Mouse (Mus musculus) heart, adult 11 months (tissue): ENCODE measurements around the gene Polr3g.
"Not testable (repeated sequence)": the region's sequence is repeated elsewhere in the genome, so short reads cannot be mapped to it uniquely, and the experiment has no call there.

Experiments
- DNase-seq: peaks from one replicate; pipeline ENCODE4 v3.0.0; 2022

Polr3g gene

DNA sequence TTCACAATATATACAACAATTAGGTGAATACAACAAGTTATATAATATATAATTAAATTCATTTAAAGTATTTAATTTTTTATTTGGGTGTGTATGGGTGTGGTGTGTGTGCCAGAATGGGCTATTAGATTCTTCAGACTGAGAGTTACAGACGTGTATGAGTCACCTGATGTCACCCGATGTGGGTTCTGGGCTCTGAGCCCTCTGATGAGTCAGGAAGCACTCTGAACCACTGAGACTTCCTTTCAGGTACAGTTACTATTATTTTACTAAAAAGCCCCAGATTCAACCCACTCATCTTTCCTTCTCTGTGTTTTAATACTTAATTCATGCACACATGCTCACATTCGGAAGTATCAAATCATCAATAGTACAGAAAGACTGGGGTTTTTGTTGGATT lies 25.9 kb downstream of the Polr3g start:
- no peak for DNase-seq

DNA sequence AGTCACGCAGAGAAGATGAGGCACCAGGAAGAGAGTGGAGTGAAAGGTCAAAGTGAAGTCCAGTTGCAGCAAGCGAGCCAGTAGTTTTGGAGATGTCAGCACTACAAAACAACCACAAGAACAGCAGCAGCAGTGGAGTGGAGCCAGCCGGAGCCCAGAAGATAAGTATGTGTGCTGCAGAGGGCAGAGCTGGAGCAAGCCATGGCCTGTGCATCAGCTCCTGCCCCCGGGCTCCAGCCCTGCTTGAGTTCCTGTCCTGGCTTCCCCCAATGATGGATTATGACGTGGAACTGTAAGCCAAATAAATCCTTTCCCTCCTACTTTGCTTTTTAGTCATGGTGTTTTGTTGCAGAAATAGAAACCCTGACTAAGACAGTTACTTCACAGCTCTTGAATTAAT lies 26.6 kb downstream of the Polr3g start:
- peak; percentile 58 for DNase-seq

DNA sequence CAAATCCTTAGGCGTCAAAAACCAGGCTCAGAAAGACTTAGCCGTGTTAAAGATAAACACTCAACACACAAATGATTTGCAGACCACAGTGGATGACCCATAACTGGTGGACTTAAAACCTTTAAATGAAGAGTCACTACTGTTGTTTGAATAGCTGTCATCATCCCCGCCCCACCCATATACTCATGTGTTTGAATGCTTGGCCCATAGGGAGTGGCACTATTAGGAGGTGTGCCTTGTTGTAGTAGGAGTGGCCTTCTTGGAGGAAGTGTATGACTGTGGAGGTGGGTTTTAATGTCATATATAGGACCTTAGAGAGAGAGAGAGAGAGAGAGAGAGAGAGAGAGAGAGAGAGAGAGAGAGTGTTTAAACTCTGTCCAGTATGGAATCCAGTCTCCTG lies 27.7 kb downstream of the Polr3g start:
- no peak for DNase-seq

DNA sequence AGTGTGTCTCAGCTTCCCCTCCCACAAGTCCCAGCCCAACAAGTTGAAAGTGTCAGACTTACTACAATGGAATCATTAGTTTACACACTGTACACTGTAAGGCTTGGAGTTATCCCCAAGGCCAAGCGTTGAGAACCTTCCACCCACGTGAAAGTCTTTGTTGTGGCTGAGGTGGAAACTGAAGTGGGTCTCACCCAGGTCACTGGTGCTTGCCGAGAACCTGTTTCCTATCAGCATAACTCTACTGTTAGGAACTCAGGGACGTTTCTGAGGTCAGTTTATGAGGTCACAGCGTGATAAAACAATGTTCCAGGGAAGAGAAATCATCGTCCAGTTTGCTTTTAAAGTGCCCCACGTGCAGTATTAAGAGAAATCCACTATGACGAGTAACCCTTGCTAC lies 35.5 kb downstream of the Polr3g start:
- DNase-seq, result peak; percentile 55

DNA sequence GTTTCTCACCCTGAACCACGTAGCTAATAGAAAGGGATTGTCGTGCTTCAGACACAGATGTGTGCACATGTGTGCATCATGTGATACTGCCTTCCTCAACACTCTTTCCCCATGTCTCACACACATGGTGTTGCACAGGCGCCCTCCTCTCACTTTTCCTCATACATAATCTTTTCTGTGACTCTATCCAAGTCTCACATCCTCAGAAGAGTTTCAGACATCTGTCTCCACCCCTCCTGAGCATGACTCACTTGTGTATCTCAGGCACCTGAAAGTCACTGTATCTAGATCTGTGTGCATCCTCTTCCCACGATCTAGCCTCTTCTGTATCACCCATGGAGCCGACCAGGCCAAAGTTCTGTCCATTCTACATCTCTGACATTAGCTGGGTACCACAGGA lies 43.1 kb downstream of the Polr3g start:
- DNase-seq, result peak; percentile 48

DNA sequence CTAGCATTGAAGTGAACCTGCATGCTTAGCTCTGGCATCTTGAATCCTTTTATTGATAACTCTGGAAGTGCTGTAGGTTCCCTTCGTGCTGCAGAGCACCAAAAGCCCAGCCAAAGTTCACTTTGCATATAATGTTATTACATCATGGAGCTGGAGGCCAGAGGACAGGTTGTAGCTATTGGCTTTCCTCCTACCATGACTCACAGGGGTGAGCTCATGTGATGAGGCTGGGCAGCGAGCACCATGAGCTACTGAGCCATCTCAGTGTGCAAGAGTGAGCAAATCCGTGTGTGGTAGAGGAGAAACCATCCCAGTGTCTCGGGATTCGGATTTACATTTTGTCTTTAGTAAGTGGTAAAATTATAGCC lies 46.5 kb downstream of the Polr3g start:
- DNase-seq, result peak; percentile 81

DNA sequence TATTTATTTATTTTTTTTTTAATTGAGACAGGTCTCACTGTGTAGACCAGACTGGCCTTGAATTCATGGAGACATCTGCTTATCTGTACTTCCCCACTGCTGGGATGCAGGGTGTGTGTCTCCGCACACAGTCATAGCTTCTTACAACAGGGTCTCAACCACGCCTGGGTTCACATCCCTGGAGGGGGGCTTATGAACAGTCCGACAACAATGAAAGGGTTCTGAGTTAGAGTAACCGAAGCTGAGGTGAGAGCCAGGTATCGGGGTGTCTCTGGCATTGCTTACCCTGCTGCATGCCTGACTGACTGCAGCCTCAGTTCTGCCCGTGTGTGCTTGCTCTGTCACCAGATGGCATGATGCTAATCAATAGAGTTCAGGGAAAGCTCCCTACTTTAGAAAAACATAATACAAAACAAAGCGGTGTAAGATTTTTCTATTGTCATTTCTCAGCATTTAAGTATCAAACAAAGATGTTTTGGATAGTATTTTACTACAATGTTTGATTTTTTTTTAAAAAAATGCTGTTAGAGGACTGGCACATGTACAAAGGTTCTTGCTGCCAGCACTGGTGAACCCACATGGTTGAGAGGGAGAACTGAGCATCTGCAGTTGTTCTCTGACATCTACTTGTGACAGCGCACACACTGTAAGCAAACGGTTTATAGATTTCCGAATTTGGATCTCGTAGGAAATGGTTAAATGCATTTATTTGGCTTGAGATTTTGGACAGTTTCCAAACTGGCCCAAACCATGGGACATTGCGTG lies 47.1 kb downstream of the Polr3g start:
- peak; percentile 74 for DNase-seq

DNA sequence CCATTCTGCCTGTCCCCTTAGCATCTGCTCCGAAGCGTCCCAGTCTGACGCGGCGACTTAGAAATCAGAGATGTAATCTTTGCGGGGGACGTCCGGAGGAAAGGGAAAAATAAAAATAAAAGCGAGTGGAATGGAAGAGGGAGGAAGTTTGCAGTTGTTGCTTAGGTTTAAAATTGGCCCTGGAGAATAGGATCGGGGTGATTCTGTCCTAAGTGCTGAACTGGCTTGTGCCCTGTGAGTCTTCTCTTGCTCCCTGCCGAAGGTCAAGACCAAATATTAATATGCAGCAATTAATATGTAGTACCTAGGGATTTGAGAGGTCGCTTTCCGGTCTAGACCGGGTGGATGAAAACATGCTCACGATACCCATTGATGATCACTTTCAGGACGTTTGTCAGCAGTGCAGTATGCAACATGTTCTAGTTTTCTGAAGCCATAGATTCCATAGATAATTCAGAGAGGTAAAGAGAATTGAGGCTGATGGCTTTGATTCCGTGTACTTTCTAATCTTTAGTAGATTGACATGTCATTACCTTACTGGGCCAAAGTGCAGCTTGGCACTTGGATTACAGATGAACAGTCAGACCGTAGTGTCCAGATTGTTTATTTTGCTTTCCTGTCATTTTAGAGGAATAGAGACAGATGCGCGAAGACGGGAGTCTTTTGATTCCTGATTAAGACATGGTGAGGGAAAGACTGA lies 52.6 kb downstream of the Polr3g start:
- peak; percentile 15 for DNase-seq

DNA sequence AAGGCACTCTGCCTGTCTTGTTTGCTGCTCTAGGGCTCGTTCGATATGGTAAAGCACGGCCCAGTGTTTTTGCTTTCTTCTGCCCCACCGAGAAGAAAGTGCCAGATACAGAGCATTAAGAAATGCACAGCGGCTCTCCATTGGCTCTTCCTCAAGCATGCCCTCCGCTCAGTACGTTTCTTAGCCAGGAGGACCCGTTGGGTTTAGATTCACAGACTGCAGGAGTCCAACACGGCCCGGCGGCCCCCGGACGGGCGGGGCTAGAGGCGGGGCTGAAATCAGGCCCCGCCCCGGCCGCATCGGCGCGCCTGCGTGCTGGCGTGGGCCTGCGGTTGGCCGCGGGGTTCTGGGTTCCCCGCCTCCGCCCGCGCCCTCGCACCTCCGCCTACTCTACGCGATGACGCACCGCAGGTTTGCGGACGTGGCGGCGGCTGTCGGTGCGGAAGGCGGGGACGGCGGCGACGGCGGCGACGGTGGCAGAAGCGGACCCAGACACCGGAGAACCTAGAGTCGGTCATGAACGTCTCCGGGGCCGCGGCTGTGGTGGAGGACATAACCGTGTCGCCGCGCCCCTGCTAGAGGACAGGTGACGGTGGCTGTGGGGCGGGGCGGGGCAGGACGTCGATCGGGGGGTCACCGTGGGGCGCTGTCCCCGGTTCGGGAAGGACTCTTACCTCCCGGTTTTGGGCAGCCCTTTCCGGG lies 53.3 kb downstream of the Polr3g start, which contains the start of gene Lysmd3:
Gene Lysmd3, plus strand, starts transcription at position 313 of the 702 bp plus-strand sequence.
- DNase-seq, result peak; percentile 99

DNA sequence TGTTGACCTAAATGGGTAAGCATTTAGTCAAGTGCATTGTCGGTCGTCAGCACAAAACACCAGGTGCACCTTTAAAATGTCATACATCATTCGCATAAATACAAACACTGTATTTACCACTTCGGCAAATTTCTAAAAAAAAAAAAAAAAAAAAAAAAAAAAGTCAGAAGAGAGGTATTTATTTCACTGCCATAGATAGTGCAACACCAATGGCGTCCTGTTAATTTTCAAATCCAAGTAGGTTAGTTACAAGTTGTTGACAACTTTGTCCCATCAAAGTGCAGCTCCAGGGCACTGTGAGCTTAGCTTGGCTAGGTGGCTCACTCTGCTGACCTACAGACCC lies 53.8 kb downstream of the Polr3g start:
- DNase-seq, result no peak

DNA sequence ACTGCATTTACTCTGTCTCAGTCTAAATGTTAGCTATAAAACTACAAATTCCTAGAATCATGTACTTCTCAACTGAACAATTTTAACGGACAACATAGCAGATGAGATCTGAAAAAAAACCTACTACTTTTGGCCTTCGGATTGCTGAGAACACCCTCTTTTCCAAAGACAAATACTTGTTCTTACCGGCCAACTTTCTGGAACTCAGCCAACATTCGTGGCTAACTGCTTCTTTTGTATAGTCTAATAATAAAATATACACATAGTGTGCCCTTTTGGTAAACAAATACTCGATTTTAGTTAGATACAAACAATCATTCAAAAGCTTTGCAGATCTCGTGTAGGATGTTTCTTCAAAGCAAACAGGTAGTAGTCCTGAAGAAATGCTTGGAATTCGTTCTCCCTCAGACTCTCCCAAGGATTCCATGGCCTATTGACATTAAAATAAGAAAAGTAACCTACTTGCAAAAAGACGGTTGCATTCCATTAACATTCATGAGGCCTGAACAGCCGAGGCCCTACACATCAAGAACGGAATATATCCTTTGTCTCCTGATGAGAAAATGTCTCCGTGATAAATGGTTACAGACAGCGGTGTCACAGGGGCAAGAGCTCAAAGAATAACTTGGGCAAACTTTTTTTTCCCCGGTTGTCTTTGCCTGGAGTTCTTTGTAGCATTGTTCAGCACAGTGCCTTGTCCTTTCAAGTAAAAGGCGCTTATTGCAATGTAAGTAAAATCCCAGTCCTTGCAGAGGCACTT lies 54.5 kb downstream of the Polr3g start:
- peak; percentile 81 for DNase-seq

DNA sequence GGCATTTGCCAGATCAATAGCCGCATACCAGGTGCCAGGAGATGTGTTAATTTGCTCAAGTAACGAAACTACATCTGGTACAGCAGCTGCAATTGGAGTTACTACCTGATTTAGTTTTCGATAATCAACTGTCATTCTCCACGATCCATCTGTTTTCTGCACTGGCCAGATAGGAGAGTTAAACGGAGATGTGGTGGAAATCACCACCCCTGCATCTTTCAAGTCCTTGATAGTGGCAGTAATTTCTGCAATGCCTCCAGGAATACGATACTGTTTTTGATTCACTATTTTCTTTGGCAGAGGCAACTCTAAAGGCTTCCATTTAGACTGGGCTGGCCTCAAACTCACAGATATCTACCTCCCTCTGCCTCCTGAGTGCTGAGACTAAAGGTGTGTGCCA lies 60.4 kb downstream of the Polr3g start:
- DNase-seq, result not testable (repeated sequence)

DNA sequence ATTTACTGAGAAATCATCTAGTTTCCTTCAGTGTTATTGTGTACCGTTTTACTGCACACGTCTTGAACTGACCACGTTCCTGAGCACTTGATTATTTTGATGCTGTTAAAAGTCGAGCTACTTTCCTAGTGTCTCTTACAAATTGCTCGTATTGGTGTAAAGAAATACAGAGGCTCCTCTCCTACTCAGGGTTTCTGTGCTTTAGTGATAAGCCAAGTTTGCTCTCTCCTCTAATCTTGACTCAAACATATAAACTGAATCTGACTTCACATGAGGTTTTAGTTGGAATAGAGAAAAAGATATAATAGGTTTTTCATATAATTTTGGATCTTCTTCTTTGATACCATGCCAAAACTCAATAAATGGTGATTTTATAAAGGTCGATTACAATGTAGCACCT lies 64.5 kb downstream of the Polr3g start:
- no peak for DNase-seq

DNA sequence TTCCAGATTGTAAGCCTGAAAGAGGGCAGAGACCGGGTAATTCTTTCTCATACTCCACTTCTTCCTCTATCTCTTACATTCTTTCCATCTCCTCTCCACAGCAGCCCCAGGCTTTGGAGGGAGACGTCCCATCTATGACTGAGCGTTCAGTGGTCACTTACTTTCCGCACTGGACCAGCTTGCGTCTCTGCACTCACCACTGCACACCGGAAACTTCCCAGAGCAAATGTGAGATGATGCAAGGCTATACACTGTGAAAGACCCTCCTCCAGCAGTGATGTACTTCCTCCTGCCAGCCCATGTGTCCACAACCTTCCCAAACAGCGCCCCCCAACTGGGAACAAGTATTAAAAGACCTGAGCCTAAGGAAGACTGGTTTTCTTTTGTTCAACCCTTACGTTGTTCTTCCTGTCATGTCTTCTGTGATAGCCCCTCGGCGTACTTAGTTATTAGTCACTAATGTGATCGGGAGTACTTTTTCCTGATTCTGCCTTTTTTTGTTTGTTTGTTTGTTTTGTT lies 66.7 kb downstream of the Polr3g start:
- no peak for DNase-seq

DNA sequence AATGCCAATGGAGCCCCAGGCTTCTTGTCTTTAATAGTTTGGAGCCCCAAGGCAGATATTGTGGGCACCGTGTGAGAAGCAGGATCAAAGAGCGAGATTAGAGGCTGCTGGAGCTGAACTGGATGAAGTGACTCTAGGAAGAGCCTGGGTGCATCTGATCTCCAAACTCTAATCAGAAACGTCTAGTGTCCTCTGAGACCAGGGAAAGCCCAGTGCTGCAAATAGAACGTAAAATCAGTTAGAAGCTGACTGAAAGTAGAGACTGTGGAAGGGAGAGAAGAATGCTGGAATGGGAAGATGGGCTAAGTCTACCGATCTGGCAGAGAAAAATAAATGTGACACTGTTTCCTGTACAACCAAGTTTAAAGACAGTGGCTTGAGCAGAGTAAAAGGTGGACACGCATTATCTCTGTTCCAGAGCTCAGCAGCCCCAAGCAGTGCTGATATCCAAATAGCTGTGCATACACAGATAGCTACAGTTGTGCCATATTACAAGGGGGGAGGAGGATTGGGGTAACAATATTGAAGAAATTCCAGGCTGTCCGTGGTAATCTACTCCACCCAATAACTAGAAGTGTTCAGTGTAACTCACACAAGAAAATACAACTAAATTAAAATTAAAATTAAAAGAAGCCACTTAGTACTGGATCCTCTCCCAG lies 68.2 kb downstream of the Polr3g start:
- no peak for DNase-seq

DNA sequence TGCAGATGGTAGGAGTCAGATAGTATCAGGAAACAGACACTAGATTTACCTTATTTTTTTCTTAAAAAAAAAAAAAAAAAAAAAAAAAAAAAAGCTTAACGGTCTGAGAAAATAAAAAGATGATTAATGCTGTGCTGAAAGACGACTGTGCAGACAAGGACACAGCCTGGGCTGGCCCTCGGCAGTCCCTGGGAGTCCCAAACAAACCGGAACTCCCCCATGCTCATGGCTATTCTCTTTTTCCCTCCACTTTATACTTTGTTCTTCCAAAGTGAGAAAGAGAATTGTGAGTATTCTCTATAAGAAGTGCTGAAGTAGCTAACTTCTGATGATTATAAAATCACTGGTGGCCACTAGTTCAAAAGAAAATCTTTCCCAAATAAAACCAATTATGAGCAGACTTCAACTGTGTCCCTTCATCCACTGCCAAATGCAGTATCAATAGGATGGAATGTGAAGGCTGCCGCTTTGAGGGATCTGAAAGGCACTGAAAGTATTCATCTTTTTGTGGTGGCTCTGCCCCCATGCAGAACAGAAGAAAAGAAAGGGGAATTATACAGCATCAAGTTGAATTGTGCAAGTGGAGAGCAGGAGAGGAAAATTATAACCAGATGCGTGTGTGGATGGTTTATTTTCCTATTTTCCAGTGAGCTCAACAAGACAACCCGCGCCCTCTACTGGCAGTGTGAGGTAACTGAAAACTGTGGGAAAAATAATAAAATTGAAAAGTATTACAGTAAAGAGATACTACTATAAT lies 69.3 kb downstream of the Polr3g start:
- peak; percentile 52 for DNase-seq

DNA sequence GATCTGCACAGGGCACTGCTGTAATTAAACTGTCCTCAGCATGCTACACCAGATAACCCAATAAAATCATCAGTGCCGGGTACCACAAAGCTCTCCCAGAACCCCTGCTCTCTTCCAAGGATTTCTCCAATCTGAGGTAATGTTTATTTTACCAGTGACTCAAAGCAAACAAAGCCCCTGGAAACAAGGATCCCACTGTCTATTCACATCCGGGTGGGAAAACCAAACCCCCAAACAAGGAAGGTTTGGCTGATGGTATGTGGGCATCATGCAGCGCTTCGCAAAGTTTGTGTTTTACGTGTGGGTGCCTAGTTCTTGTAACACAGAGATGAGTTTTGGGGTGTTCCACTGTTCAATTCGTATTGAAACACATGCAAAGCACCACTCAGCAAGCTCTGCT lies 69.9 kb downstream of the Polr3g start:
- peak; percentile 55 for DNase-seq

DNA sequence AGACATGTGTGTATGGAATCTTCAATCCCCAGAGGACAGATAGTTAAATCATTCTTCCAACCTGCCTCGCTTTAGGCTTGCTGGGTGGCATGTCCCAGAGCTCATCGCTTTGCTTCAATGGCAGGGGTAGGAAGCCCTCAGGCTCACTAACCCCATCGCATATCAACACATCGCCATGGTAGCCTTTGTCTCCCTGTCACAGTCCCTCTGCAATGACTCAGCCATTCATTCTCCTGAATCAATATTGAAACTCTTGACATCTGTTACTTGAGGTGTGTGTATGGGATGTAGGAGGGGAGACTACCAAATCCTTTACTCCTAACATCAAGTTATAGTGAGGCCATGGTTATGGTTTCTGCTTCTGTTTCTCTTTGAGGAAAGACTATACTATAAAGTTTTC lies 71.2 kb downstream of the Polr3g start:
- no peak for DNase-seq

DNA sequence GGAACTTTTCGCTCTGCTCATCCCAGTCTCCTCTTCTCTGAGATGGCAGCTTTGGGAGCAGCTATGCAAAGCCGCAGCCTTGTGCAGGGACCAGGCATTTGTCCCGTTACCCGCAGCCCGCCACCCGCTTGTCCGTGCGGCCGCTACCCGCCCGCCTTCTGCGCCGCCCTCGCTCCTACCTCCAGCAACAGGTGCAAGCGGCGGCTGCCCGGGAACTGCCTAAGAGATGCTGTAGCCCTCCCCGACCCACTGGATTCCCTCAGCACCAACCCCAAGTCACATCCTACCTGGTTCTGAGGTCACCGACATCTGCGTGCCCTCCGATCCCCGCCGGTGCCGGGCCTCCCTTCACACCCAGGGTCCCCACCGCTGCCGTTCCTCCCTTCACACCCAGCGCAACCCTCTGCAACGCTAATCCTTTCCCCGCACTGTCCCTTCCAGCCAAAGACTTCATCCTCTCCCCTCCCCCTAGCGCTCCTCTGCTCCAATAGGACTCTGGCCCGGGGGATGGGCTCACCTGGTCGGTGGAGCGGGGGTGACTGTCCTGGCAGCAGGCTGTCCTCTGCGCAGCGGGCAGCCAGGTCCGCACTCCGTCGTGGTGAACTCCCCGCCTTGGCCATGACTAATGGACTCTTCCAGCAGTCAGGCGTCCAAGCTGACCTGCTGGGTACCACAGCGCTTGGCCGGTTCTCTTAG lies 77.9 kb downstream of the Polr3g start, which contains the start of gene Adgrv1:
Gene Adgrv1, minus strand, starts transcription at position 435 of the 696 bp plus-strand sequence.
- DNase-seq, result peak; percentile 94

DNA sequence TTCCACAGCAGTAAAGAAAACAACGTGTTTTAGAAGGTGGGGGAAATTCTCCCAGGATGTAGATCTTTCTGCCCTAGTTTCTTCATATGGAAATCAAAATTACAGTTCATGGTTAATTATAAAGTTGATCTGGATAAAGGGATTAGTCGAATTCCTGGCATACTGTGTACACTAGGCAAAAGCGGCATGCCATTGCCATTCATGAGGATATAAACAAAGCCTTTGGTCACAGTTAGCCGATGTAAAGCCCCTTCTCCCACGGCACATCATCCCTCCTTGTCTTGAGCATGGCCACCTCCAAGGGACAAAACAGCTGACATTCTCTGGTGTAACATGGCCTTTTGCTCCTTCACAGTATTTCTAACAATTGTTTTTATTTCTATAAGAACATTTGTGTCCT lies 80.2 kb downstream of the Polr3g start:
- DNase-seq, result no peak

DNA sequence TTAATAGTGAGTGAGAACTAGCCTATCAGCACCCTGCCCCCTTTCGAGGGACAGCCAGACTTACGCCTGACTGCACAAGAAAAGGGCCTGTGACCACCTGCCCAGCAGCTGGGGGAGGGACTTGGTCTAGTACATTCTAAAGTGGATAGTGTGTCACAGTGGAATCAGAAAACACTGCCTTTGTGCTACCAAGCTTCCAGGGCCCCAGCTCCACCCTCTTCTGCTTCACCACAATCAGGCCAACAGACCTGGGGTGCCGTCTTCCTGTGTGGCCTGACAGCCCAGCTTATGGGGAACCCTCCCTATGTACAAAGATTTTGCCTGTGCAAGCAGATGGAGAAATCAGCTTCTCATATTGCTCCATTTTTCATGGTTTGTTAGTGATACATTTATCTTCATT lies 81.4 kb downstream of the Polr3g start:
- DNase-seq, result no peak
